Mouse (Mus musculus): Measurements from ENCODE around the gene Zdhhc14.

- no peak for TF ChIP-seq GATA1 (IDR thresholded peaks at IDR 0.05; ENCODE audit: borderline replicate concordance, low read length)
- no peak for TF ChIP-seq CTCF (IDR thresholded peaks at IDR 0.05; ENCODE audit: low read depth, low read length)
Observed at GRCm38 (mm10) chr17:5475960-5476725, 16.2 kb upstream of the Zdhhc14 start.

Measured in G1E (cell line).